Mouse (Mus musculus): ENCODE data around the gene Ctnna3. TPM values are rescaled to one million over a fixed set of nuclear protein-coding genes. Genes with fewer than 3 reads are reported as not detected.
"Not testable (repeated sequence)": the region's sequence is repeated elsewhere in the genome, so short reads cannot be mapped to it uniquely, and the experiment has no call there.

Gene Ctnna3
- polyA plus RNA-seq, 2 experiments, result 0.03 TPM; not detected in 1

DNA sequence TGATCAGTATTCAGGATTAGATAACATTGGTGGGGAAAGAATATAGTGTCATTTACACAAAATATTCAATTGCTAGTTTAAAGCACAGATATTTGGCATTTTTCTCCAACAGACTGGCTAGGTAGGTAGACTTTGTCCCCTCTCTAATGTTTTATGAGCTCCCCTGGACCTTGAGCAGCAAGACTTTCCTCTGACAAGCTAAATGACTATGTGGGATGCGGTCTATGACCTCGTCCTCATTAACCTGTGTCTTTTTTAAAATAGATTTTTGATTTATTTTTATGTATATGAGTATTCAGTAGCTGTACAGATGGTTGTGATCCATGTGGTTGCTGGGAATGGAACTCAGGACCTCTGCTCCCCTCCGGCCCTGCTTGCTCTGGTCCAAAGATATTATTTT, 1471.8 kb downstream of the Ctnna3 start:
- Histone ChIP-seq H3K9me3 (ENCODE audit: control insufficient read depth, low read length) (no peaks in the 10 kb centered on the region), H3K4me1 (replicated peaks; ENCODE audit: control insufficient read depth in 2 of 2, insufficient read depth in 2 of 2, low read length in 1 of 2) (no peaks in the 10 kb centered on the region), H3K9ac (replicated peaks) (no peak overlapping the region), H3K27me3 (ENCODE audit: control insufficient read depth, insufficient read depth, low read length) (no peaks in the 10 kb centered on the region), H3K36me3 (replicated peaks; ENCODE audit: control insufficient read depth, insufficient read depth, low read depth) (no peaks in the 10 kb centered on the region), H3K27ac (no peak overlapping the region), H3K4me2 (ENCODE audit: low read depth) (no peak overlapping the region), H3K4me3 (ENCODE audit: insufficient read depth in 1 of 2, low read depth in 2 of 2, low read length in 2 of 2) (no peak overlapping the region)
- no peak for TF ChIP-seq CTCF (IDR thresholded peaks at IDR 0.05; ENCODE audit: low read depth)
- no peak for TF ChIP-seq EP300 (IDR thresholded peaks at IDR 0.05; ENCODE audit: low read depth)
- DNase-seq (ENCODE audit: low read depth in 3 of 3, low spot score in 3 of 3), result no peak
- no peak for ATAC-seq (ENCODE audit: insufficient read depth)
- WGBS (ENCODE audit: insufficient replicate concordance), result 59% methylated on average over 3 of the region's 3 CpGs

- no peaks in the 10 kb centered on the region for H3K9me3 ChIP-seq (ENCODE audit: control insufficient read depth, low read length)
- ATAC-seq (ENCODE audit: insufficient read depth) (no peak), DNase-seq (ENCODE audit: low read depth in 3 of 3, low spot score in 3 of 3) (no peak)
- H3K4me3 ChIP-seq (ENCODE audit: insufficient read depth in 1 of 2, low read depth in 2 of 2, low read length in 2 of 2), result no peak overlapping the region
- H3K4me2 ChIP-seq (ENCODE audit: low read depth), result no peak overlapping the region
- H3K36me3 ChIP-seq (replicated peaks; ENCODE audit: control insufficient read depth, insufficient read depth, low read depth), result no peaks in the 10 kb centered on the region
- no peak overlapping the region for H3K27ac ChIP-seq
- no peaks in the 10 kb centered on the region for H3K4me1 ChIP-seq (replicated peaks; ENCODE audit: control insufficient read depth in 2 of 2, insufficient read depth in 2 of 2, low read length in 1 of 2)
- no peak overlapping the region for H3K9ac ChIP-seq (replicated peaks)
- H3K27me3 ChIP-seq (ENCODE audit: control insufficient read depth, insufficient read depth, low read length), result no peaks in the 10 kb centered on the region
- TF ChIP-seq CTCF (IDR thresholded peaks at IDR 0.05; ENCODE audit: low read depth), result no peak
- TF ChIP-seq EP300 (IDR thresholded peaks at IDR 0.05; ENCODE audit: low read depth), result no peak
- 63% methylated on average over 7 of the region's 7 CpGs for WGBS (ENCODE audit: insufficient replicate concordance)
These were observed 1511.1 kb downstream of the Ctnna3 start for GRCm38 (mm10) chr10:64940975-64941374.

DNA sequence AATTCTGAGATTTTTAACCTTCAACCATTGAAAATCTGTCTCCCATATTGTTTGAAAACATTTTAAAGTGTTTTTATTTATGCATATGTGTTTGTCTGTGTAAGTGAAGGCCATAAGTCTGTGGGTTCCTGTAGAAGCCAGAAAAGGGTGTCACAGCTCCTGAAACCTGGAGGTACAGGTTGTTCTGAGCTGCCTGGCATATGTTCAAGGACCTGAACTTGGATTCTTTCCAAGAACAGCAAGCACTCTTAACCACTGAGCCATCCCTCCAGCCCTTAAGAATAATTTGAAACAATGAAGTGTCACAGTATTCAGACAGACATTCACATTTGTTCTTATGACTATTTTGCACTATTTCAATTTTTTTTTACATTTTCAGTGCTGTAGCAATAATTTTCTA, 1528.5 kb downstream of the Ctnna3 start:
- Histone ChIP-seq H3K27me3 (ENCODE audit: control insufficient read depth, insufficient read depth, low read length) (no peaks in the 10 kb centered on the region), H3K36me3 (replicated peaks; ENCODE audit: control insufficient read depth, insufficient read depth, low read depth) (no peaks in the 10 kb centered on the region), H3K4me2 (ENCODE audit: low read depth) (no peak overlapping the region), H3K9me3 (ENCODE audit: control insufficient read depth, low read length) (no peaks in the 10 kb centered on the region), H3K9ac (replicated peaks) (no peak overlapping the region), H3K27ac (no peak overlapping the region), H3K4me1 (replicated peaks; ENCODE audit: control insufficient read depth in 2 of 2, insufficient read depth in 2 of 2, low read length in 1 of 2) (no peaks in the 10 kb centered on the region), H3K4me3 (ENCODE audit: insufficient read depth in 1 of 2, low read depth in 2 of 2, low read length in 2 of 2) (no peak overlapping the region)
- ATAC-seq (ENCODE audit: insufficient read depth) (no peak), DNase-seq (ENCODE audit: low read depth in 3 of 3, low spot score in 3 of 3) (no peak)
- TF ChIP-seq EP300 (IDR thresholded peaks at IDR 0.05; ENCODE audit: low read depth), result no peak
- no peak for TF ChIP-seq CTCF (IDR thresholded peaks at IDR 0.05; ENCODE audit: low read depth)

- TF ChIP-seq EP300 (IDR thresholded peaks at IDR 0.05; ENCODE audit: low read depth) (no peak), CTCF (IDR thresholded peaks at IDR 0.05; ENCODE audit: low read depth) (no peak)
- Histone ChIP-seq H3K27ac (no peak overlapping the region), H3K4me1 (replicated peaks; ENCODE audit: control insufficient read depth in 2 of 2, insufficient read depth in 2 of 2, low read length in 1 of 2) (no peaks in the 10 kb centered on the region), H3K9me3 (ENCODE audit: control insufficient read depth, low read length) (no peaks in the 10 kb centered on the region), H3K9ac (replicated peaks) (no peak overlapping the region), H3K4me2 (ENCODE audit: low read depth) (no peak overlapping the region), H3K4me3 (ENCODE audit: insufficient read depth in 1 of 2, low read depth in 2 of 2, low read length in 2 of 2) (no peak overlapping the region), H3K27me3 (ENCODE audit: control insufficient read depth, insufficient read depth, low read length) (no peaks in the 10 kb centered on the region), H3K36me3 (replicated peaks; ENCODE audit: control insufficient read depth, insufficient read depth, low read depth) (no peaks in the 10 kb centered on the region)
- DNase-seq (ENCODE audit: low read depth in 3 of 3, low spot score in 3 of 3), result no peak
- ATAC-seq (ENCODE audit: insufficient read depth), result no peak
- WGBS (ENCODE audit: insufficient replicate concordance), result 44% methylated on average over 3 of the region's 3 CpGs
These were observed 1563.0 kb downstream of the Ctnna3 start for GRCm38 (mm10) chr10:64992871-64993270.

DNA sequence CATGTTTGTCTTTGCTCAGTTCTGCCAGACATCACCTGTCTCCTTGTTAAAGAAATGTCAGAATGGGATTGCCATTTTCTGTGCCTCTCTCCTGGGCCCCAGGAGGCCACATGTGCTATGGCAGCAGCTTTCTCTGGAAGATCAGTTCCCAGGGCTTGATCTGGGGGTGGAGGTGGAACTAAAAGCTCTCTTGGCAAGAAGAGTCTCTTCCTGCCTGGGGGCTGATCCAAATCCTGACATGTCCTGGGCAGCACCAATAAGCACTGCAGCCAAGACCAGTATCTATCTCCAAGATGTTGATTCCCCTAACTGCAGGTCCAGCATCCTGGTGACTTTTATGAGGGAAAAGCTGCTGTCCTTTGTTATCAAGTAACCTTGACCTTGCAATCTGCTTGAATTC, 1583.6 kb downstream of the Ctnna3 start:
- ATAC-seq (ENCODE audit: insufficient read depth), result no peak
- Histone ChIP-seq H3K4me2 (ENCODE audit: low read depth) (no peak overlapping the region), H3K27ac (no peak overlapping the region), H3K4me3 (ENCODE audit: insufficient read depth in 1 of 2, low read depth in 2 of 2, low read length in 2 of 2) (no peak overlapping the region), H3K4me1 (replicated peaks; ENCODE audit: control insufficient read depth in 2 of 2, insufficient read depth in 2 of 2, low read length in 1 of 2) (no peaks in the 10 kb centered on the region), H3K36me3 (replicated peaks; ENCODE audit: control insufficient read depth, insufficient read depth, low read depth) (no peaks in the 10 kb centered on the region), H3K9ac (replicated peaks) (no peak overlapping the region), H3K27me3 (ENCODE audit: control insufficient read depth, insufficient read depth, low read length) (no peaks in the 10 kb centered on the region), H3K9me3 (ENCODE audit: control insufficient read depth, low read length) (no peaks in the 10 kb centered on the region)
- TF ChIP-seq CTCF (IDR thresholded peaks at IDR 0.05; ENCODE audit: low read depth), result no peak
- no peak for TF ChIP-seq EP300 (IDR thresholded peaks at IDR 0.05; ENCODE audit: low read depth)
- DNase-seq (ENCODE audit: low read depth in 3 of 3, low spot score in 3 of 3), result no peak

DNA sequence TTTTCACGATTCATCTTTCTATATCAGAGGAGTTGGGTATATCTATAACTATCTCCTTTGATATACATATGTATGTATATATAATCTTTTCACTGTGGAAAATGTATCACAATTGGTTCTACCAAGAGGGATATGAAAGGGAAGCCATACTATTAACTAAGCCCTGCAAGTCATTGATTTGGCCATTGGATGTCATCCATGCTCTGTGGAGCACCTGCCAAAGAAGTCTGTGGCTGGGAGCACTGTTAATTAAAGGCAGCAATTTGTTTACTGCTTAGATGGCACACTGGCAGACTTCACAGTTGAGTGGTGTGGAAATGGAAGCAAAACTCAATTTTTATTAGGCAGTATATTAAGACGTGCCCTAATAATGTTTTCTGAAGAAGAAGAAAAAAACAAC, 1592.8 kb downstream of the Ctnna3 start:
- Histone ChIP-seq H3K27me3 (ENCODE audit: control insufficient read depth, insufficient read depth, low read length) (no peaks in the 10 kb centered on the region), H3K4me3 (ENCODE audit: insufficient read depth in 1 of 2, low read depth in 2 of 2, low read length in 2 of 2) (no peak overlapping the region), H3K4me2 (ENCODE audit: low read depth) (no peak overlapping the region), H3K9ac (replicated peaks) (no peak overlapping the region), H3K9me3 (ENCODE audit: control insufficient read depth, low read length) (no peaks in the 10 kb centered on the region), H3K27ac (no peak overlapping the region), H3K4me1 (replicated peaks; ENCODE audit: control insufficient read depth in 2 of 2, insufficient read depth in 2 of 2, low read length in 1 of 2) (no peaks in the 10 kb centered on the region), H3K36me3 (replicated peaks; ENCODE audit: control insufficient read depth, insufficient read depth, low read depth) (no peaks in the 10 kb centered on the region)
- ATAC-seq (ENCODE audit: insufficient read depth) (no peak), DNase-seq (ENCODE audit: low read depth in 3 of 3, low spot score in 3 of 3) (no peak)
- 64% methylated on average over 2 of the region's 2 CpGs for WGBS (ENCODE audit: insufficient replicate concordance)
- TF ChIP-seq EP300 (IDR thresholded peaks at IDR 0.05; ENCODE audit: low read depth) (no peak), CTCF (IDR thresholded peaks at IDR 0.05; ENCODE audit: low read depth) (no peak)

DNA sequence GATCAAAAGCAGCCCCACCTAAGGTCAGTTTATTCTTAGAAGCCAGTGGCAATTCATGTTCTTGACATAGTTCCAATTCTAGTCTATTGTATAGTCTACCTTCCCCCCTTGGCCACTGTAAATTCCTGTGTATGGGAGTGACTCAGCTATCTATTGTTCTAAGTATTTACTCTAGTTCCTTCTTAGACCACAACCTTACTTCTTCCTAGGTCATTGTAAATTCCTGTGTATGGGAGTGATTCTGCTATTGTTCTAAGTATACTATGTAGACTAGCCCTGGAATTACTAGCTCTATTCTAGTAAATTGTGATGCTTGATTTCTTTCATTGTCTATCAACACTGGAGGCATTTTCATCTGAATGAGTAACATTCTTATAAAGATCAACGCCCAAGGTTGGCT, 1603.6 kb downstream of the Ctnna3 start:
- H3K4me2 ChIP-seq (ENCODE audit: low read depth); H3K27ac ChIP-seq; H3K4me1 ChIP-seq (replicated peaks; ENCODE audit: control insufficient read depth in 2 of 2, insufficient read depth in 2 of 2, low read length in 1 of 2); H3K27me3 ChIP-seq (ENCODE audit: control insufficient read depth, insufficient read depth, low read length); H3K36me3 ChIP-seq (replicated peaks; ENCODE audit: control insufficient read depth, insufficient read depth, low read depth); H3K9me3 ChIP-seq (ENCODE audit: control insufficient read depth, low read length); DNase-seq (ENCODE audit: low read depth in 3 of 3, low spot score in 3 of 3); H3K4me3 ChIP-seq (ENCODE audit: insufficient read depth in 1 of 2, low read depth in 2 of 2, low read length in 2 of 2); ATAC-seq (ENCODE audit: insufficient read depth); H3K9ac ChIP-seq (replicated peaks): not testable (repeated sequence)
- WGBS (ENCODE audit: insufficient replicate concordance), result 58% methylated on average over 1 of the region's 1 CpGs
